Comparison of ENCODE assay signal across 19 mouse cellular contexts in the genomic region with DNA sequence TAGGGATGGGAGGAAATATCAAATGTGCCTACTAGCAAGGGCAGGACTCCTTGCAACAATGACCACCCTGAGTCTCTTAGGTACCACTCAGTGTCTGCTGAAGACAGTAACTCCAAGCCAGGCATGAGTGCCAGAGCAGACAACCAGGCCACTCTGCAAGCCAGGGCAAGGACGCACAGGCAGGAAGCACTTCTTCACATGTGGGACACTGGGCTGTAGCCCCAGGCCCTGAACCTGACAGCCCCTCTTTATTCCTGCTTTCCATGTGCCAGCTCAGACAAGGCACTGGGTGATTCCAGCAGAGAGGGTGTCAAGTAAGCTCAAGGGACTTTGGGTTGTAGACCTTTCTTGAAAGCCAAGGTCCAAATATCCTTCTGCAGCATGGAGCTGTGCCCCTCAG. TPM values are rescaled to one million over a fixed set of nuclear protein-coding genes. Genes with fewer than 3 reads are reported as not detected.
DNase-seq lines count a peak whose midpoint lies in the region; ATAC-seq lines count a peak whose summit lies in the region.
"Had no signal": no experiment of that assay in that cellular context is flagged by ENCODE, and none has a peak within 500 bp of the region (broad histone marks: within the 10 kb centered on the region; RNA-seq: fewer than 3 reads in every experiment).

No protein-coding gene starts in this region.

- H3K27me3 ChIP-seq in embryonic facial prominence, embryonic 13.5 days = peaks cover 97% of the 10 kb centered on the region
- peaks cover 100% of the 10 kb centered on the region for H3K27me3 ChIP-seq in embryonic facial prominence, embryonic 10.5 days (replicated peaks; ENCODE audit: low read depth, poor library complexity, severe bottlenecking)
- peaks cover 21% of the 10 kb centered on the region for H3K27me3 ChIP-seq in kidney, embryonic 16.5 days (ENCODE audit: insufficient read depth, low read length)

- no peaks in the 10 kb centered on the region for H3K9me3 ChIP-seq in embryonic facial prominence, embryonic 13.5 days
- H3K9me3 ChIP-seq in embryonic facial prominence, embryonic 10.5 days = no peaks in the 10 kb centered on the region
- no peaks in the 10 kb centered on the region for H3K9me3 ChIP-seq in kidney, embryonic 16.5 days (ENCODE audit: low read length)
- H3K9me3 ChIP-seq: forebrain, embryonic 12.5 days; forebrain, embryonic 15.5 days; hindbrain, embryonic 12.5 days; hindbrain, embryonic 15.5 days; intestine, embryonic 15.5 days had no signal

- no peak overlapping the region for H3K4me3 ChIP-seq in embryonic facial prominence, embryonic 13.5 days
- no peak overlapping the region for H3K4me3 ChIP-seq in embryonic facial prominence, embryonic 10.5 days
- H3K4me3 ChIP-seq in kidney, embryonic 16.5 days (ENCODE audit: low read length) = no peak overlapping the region
- H3K4me3 ChIP-seq: forebrain, embryonic 12.5 days; forebrain, embryonic 15.5 days; heart, adult 2 months; hindbrain, embryonic 12.5 days; hindbrain, embryonic 15.5 days; intestine, embryonic 15.5 days had no signal

- intact Hi-C loops in heart, postnatal 25 days (cut with DNase I) = loop anchor here (5.0 kb wide), 1 partner anchor 416 kb away; no protein-coding TSS in a partner anchor

- ATAC-seq in embryonic facial prominence, embryonic 13.5 days (ENCODE audit: insufficient number of reproducible peaks, insufficient read depth, low FRiP score, low TSS enrichment, low read depth) = no peak
- ATAC-seq in kidney, embryonic 16.5 days (ENCODE audit: low FRiP score, low TSS enrichment) = no peak
- ATAC-seq: activated CD4-positive, CD25-positive, alpha-beta regulatory T cell, adult 4 months; forebrain, embryonic 15.5 days; intestine, embryonic 15.5 days had no signal

- H3K27ac ChIP-seq in embryonic facial prominence, embryonic 13.5 days = no peak overlapping the region
- no peak overlapping the region for H3K27ac ChIP-seq in embryonic facial prominence, embryonic 10.5 days (replicated peaks)
- 0 out of 2 replicates have a peak overlapping the region, but pooled peaks have one; percentile 11 for H3K27ac ChIP-seq in kidney, embryonic 16.5 days (ENCODE audit: low read length)
- H3K27ac ChIP-seq: forebrain, embryonic 12.5 days; forebrain, embryonic 15.5 days; heart, adult 2 months; hindbrain, embryonic 12.5 days; hindbrain, embryonic 15.5 days; intestine, embryonic 15.5 days had no signal

- H3K4me1 ChIP-seq in embryonic facial prominence, embryonic 13.5 days = peaks cover 29% of the 10 kb centered on the region
- H3K4me1 ChIP-seq in embryonic facial prominence, embryonic 10.5 days = peaks cover 47% of the 10 kb centered on the region
- H3K4me1 ChIP-seq in kidney, embryonic 16.5 days (ENCODE audit: insufficient read depth, low read length) = peaks cover 44% of the 10 kb centered on the region

- DNase-seq in embryonic facial prominence, embryonic 10.5 days (ENCODE audit: low spot score) = no peak
- DNase-seq in heart, postnatal 4 days = peak; percentile 4
- no peak for DNase-seq in heart, postnatal 25 days (ENCODE audit: low spot score)
- DNase-seq in kidney, postnatal 4 days = no peak
- DNase-seq: adrenal gland, adult 8-10 months; cerebellum, adult 18-20 months; cerebellum, adult 9-11 months; gastrocnemius, postnatal 25 days; kidney, adult 11 months had no signal

- H3K4me2 ChIP-seq in embryonic facial prominence, embryonic 13.5 days = no peak overlapping the region
- no peak overlapping the region for H3K4me2 ChIP-seq in kidney, embryonic 16.5 days (replicated peaks; ENCODE audit: low read depth, low read length)
- H3K4me2 ChIP-seq: forebrain, embryonic 12.5 days; forebrain, embryonic 15.5 days; heart, embryonic 11.5 days; hindbrain, embryonic 12.5 days; hindbrain, embryonic 15.5 days; intestine, embryonic 15.5 days had no signal

- 0 out of 2 replicates have a peak overlapping the region, but pooled peaks have one; percentile 16 for H3K9ac ChIP-seq in embryonic facial prominence, embryonic 13.5 days
- H3K9ac ChIP-seq in kidney, embryonic 16.5 days (replicated peaks; ENCODE audit: low read length) = no peak overlapping the region
- H3K9ac ChIP-seq: forebrain, embryonic 12.5 days; forebrain, embryonic 15.5 days; hindbrain, embryonic 12.5 days; hindbrain, embryonic 15.5 days; intestine, embryonic 15.5 days had no signal

- H3K36me3 ChIP-seq in embryonic facial prominence, embryonic 13.5 days = no peaks in the 10 kb centered on the region
- H3K36me3 ChIP-seq in embryonic facial prominence, embryonic 10.5 days (replicated peaks) = no peaks in the 10 kb centered on the region
- no peaks in the 10 kb centered on the region for H3K36me3 ChIP-seq in kidney, embryonic 16.5 days (ENCODE audit: insufficient read depth, low read length)
- H3K36me3 ChIP-seq: forebrain, embryonic 12.5 days; forebrain, embryonic 15.5 days; hindbrain, embryonic 12.5 days; hindbrain, embryonic 15.5 days; intestine, embryonic 15.5 days had no signal

- 48% methylated on average over 1 of the region's 1 CpGs for WGBS in embryonic facial prominence, embryonic 13.5 days
- 61% methylated on average over 1 of the region's 1 CpGs for WGBS in embryonic facial prominence, embryonic 10.5 days
- 81% methylated on average over 1 of the region's 1 CpGs for WGBS in kidney, embryonic 16.5 days

RNA-seq across cellular contexts. Expression of gene Smug1, which starts 11.9 kb away (rescaled TPM):
- 16.1 and 16.4 TPM in 2 replicates for polyA plus RNA-seq in embryonic facial prominence, embryonic 13.5 days (2015; fragmentation: Nextera tagmentation; extraction: Ambion mirVana)
- 15.7 and 19.6 TPM in 2 replicates for polyA plus RNA-seq in embryonic facial prominence, embryonic 10.5 days (2016; fragmentation: Nextera tagmentation; extraction: Ambion mirVana)
- total RNA-seq in heart, postnatal 4 days (2021) = 10 to 100 TPM; 12.7 to 14.1 TPM
- 10 to 100 TPM; 12.2 to 14.1 TPM for total RNA-seq in heart, postnatal 25 days (2021)
- polyA plus RNA-seq in kidney, embryonic 16.5 days (2015; fragmentation: Nextera tagmentation; extraction: Ambion mirVana) = 19.8 and 20.5 TPM in 2 replicates
